Mouse (Mus musculus): ENCODE results near the gene Lama2. TPM values are rescaled to one million over a fixed set of nuclear protein-coding genes. Genes with fewer than 3 reads are reported as not detected.
A peak's percentile ranks its signal among the peaks of the same experiment; 100 is the strongest.

The Lama2 gene
- polyA plus RNA-seq, 1 experiment from 2014 or later = 5.8 TPM

DNA sequence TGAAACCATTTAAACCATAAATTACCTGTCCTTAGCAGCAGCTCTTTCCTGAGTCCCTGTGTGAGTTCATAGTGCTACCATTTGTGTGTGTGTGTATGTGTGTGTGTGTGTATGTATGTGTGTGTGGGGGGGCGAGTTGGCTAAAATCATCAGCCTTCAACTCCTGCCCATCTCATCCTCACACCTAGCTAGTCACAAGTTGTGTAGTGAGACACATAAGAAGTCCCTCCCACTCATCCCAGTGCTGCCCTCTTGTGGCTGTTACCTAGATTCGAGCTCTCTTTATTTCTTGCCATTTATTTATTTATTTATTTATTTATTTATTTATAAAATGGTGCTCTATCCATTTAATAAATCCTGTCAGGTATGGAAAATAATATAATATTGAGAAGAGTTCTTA lies 457.2 kb downstream of the Lama2 start:
- no peak for ATAC-seq
- WGBS = 94% methylated on average over 2 of the region's 2 CpGs
- Histone ChIP-seq H3K4me3 (ENCODE audit: low read length) (no peak overlapping the region), H3K4me2 (ENCODE audit: low read length) (no peak overlapping the region), H3K4me1 (ENCODE audit: control insufficient read depth, insufficient read depth, low read depth, low read length) (no peaks in the 10 kb centered on the region), H3K9me3 (ENCODE audit: control insufficient read depth, low read length) (no peaks in the 10 kb centered on the region), H3K27me3 (replicated peaks; ENCODE audit: control insufficient read depth, insufficient read depth, low read length) (no peaks in the 10 kb centered on the region), H3K36me3 (ENCODE audit: control insufficient read depth, insufficient read depth, low read length) (no peaks in the 10 kb centered on the region), H3K9ac (ENCODE audit: low read depth, low read length) (no peak overlapping the region), H3K27ac (ENCODE audit: low read depth, low read length) (no peak overlapping the region)

DNA sequence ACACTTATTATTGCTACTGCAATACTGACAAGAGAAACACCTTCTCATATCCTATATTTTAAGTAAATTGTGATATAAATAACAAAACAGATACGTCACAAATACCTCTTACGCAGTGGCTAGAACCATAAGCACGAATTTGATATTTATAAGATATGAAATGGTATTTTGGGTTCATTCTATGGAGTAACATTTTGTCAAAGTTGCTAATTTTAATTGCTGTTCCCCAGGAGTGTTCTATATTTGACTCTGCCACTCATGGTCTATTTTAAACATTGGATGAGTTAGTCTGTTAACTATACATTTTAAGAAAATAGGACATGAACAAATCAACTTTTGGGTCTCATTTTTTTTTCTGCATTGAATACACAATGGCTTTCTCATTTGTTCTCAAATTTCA lies 469.3 kb downstream of the Lama2 start:
- H3K4me1 ChIP-seq (ENCODE audit: control insufficient read depth, insufficient read depth, low read depth, low read length) = no peaks in the 10 kb centered on the region
- no peak overlapping the region for H3K4me2 ChIP-seq (ENCODE audit: low read length)
- no peak overlapping the region for H3K27ac ChIP-seq (ENCODE audit: low read depth, low read length)
- no peak for ATAC-seq
- no peak overlapping the region for H3K9ac ChIP-seq (ENCODE audit: low read depth, low read length)
- H3K4me3 ChIP-seq (ENCODE audit: low read length) = no peak overlapping the region
- H3K27me3 ChIP-seq (replicated peaks; ENCODE audit: control insufficient read depth, insufficient read depth, low read length) = no peaks in the 10 kb centered on the region
- H3K36me3 ChIP-seq (ENCODE audit: control insufficient read depth, insufficient read depth, low read length) = no peaks in the 10 kb centered on the region
- 93% methylated on average over 3 of the region's 3 CpGs for WGBS
- H3K9me3 ChIP-seq (ENCODE audit: control insufficient read depth, low read length) = no peaks in the 10 kb centered on the region

GRCm38 (mm10) chr10:27140422-27140821 lies 479.1 kb downstream of the Lama2 start:
- ATAC-seq = 0 out of 2 replicates have a peak, but pooled peaks have one; percentile 30
- Histone ChIP-seq H3K4me1 (ENCODE audit: control insufficient read depth, insufficient read depth, low read depth, low read length) (no peaks in the 10 kb centered on the region), H3K4me2 (ENCODE audit: low read length) (no peak overlapping the region), H3K36me3 (ENCODE audit: control insufficient read depth, insufficient read depth, low read length) (no peaks in the 10 kb centered on the region), H3K9me3 (ENCODE audit: control insufficient read depth, low read length) (no peaks in the 10 kb centered on the region), H3K9ac (ENCODE audit: low read depth, low read length) (no peak overlapping the region), H3K27me3 (replicated peaks; ENCODE audit: control insufficient read depth, insufficient read depth, low read length) (no peaks in the 10 kb centered on the region), H3K4me3 (ENCODE audit: low read length) (no peak overlapping the region), H3K27ac (ENCODE audit: low read depth, low read length) (no peak overlapping the region)
- 29% methylated on average over 3 of the region's 3 CpGs for WGBS

GRCm38 (mm10) chr10:27135768-27136167 lies 483.8 kb downstream of the Lama2 start:
- peaks cover 4% of the 10 kb centered on the region; the same call in 1 of the 2 replicates for H3K4me1 ChIP-seq (ENCODE audit: control insufficient read depth, insufficient read depth, low read depth, low read length)
- WGBS = 100% methylated on average over 1 of the region's 1 CpGs
- no peak overlapping the region for H3K4me3 ChIP-seq (ENCODE audit: low read length)
- no peaks in the 10 kb centered on the region for H3K27me3 ChIP-seq (replicated peaks; ENCODE audit: control insufficient read depth, insufficient read depth, low read length)
- H3K36me3 ChIP-seq (ENCODE audit: control insufficient read depth, insufficient read depth, low read length) = no peaks in the 10 kb centered on the region
- no peak overlapping the region for H3K4me2 ChIP-seq (ENCODE audit: low read length)
- H3K9ac ChIP-seq (ENCODE audit: low read depth, low read length) = no peak overlapping the region
- no peak for ATAC-seq
- H3K9me3 ChIP-seq (ENCODE audit: control insufficient read depth, low read length) = no peaks in the 10 kb centered on the region
- no peak overlapping the region for H3K27ac ChIP-seq (ENCODE audit: low read depth, low read length)

DNA sequence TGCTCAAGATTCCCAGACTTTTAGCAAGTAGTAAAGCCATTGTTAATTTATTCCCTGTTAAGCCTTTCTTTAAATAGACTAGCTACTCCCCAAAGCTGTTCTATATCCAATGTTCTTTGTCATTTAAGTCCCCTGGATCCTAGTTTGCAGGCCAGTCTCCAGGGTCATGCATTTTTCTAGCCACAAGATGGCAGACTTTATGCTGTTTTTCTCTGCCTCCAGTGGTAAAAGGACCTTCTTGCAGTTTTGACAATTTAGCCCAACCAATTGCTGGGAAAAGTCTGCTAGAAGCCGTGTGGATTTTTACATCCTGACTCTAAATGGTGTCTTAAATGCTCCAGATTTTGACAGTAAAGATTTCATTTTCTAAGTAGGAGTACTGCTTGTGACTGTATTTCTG lies 486.4 kb downstream of the Lama2 start:
- Histone ChIP-seq H3K9me3 (ENCODE audit: control insufficient read depth, low read length) (no peaks in the 10 kb centered on the region), H3K27ac (ENCODE audit: low read depth, low read length) (no peak overlapping the region), H3K4me1 (ENCODE audit: control insufficient read depth, insufficient read depth, low read depth, low read length) (peaks cover 4% of the 10 kb centered on the region; the same call in 1 of the 2 replicates), H3K4me3 (ENCODE audit: low read length) (no peak overlapping the region), H3K27me3 (replicated peaks; ENCODE audit: control insufficient read depth, insufficient read depth, low read length) (no peaks in the 10 kb centered on the region), H3K36me3 (ENCODE audit: control insufficient read depth, insufficient read depth, low read length) (no peaks in the 10 kb centered on the region), H3K4me2 (ENCODE audit: low read length) (no peak overlapping the region), H3K9ac (ENCODE audit: low read depth, low read length) (no peak overlapping the region)
- peak; percentile 89 for ATAC-seq
- 9% methylated on average over 1 of the region's 1 CpGs for WGBS

DNA sequence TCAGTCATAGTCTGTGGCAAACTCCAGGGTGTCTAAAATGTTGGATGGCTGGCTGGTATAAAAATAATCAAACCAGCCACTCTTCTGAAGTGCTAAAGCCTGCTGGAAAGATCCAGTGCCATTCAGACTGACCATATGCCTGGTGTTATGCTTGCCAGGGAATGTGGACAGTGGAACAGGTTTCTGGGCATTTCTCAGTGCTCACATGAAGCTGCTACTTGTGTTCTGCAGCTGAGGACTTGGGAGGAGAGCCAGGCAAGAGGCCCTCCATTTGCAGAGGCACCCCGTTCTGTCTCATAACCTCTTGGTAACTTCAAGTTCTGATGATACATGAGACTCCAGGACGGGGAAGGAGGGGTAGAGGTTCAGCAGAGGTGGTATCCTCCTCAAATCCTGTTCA lies 492.1 kb downstream of the Lama2 start:
- 72% methylated on average over 2 of the region's 2 CpGs for WGBS
- Histone ChIP-seq H3K9me3 (ENCODE audit: control insufficient read depth, low read length) (no peaks in the 10 kb centered on the region), H3K4me3 (ENCODE audit: low read length) (no peak overlapping the region), H3K4me1 (ENCODE audit: control insufficient read depth, insufficient read depth, low read depth, low read length) (no peaks in the 10 kb centered on the region), H3K9ac (ENCODE audit: low read depth, low read length) (no peak overlapping the region), H3K27me3 (replicated peaks; ENCODE audit: control insufficient read depth, insufficient read depth, low read length) (no peaks in the 10 kb centered on the region), H3K27ac (ENCODE audit: low read depth, low read length) (no peak overlapping the region), H3K4me2 (ENCODE audit: low read length) (no peak overlapping the region), H3K36me3 (ENCODE audit: control insufficient read depth, insufficient read depth, low read length) (no peaks in the 10 kb centered on the region)
- ATAC-seq = peak; percentile 78

DNA sequence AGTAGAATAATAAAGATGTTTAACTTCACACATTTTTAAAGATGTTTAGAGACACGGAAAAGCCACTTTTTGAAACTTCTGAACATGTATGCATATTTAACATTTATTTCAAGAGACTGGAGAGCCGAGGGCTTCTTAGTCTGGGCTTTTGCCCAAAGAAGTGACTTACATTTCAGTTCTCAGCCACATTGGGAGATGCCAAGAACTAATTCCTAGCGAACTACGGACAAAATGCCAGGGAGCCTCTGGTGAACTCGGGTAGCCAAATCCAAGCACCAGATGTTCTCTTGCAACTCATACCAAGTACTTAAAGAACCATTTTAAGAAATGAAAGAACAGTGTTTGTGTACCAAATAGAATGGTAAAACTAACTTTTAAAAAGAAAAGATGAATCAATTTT lies 495.8 kb downstream of the Lama2 start:
- Histone ChIP-seq H3K9me3 (ENCODE audit: control insufficient read depth, low read length) (no peaks in the 10 kb centered on the region), H3K4me2 (ENCODE audit: low read length) (no peak overlapping the region), H3K27me3 (replicated peaks; ENCODE audit: control insufficient read depth, insufficient read depth, low read length) (no peaks in the 10 kb centered on the region), H3K36me3 (ENCODE audit: control insufficient read depth, insufficient read depth, low read length) (no peaks in the 10 kb centered on the region), H3K4me3 (ENCODE audit: low read length) (no peak overlapping the region), H3K4me1 (ENCODE audit: control insufficient read depth, insufficient read depth, low read depth, low read length) (no peaks in the 10 kb centered on the region), H3K27ac (ENCODE audit: low read depth, low read length) (no peak overlapping the region), H3K9ac (ENCODE audit: low read depth, low read length) (no peak overlapping the region)
- WGBS = 62% methylated on average over 5 of the region's 5 CpGs
- ATAC-seq = no peak

GRCm38 (mm10) chr10:27117815-27118214 lies 501.7 kb downstream of the Lama2 start:
- Histone ChIP-seq H3K27me3 (replicated peaks; ENCODE audit: control insufficient read depth, insufficient read depth, low read length) (no peaks in the 10 kb centered on the region), H3K36me3 (ENCODE audit: control insufficient read depth, insufficient read depth, low read length) (no peaks in the 10 kb centered on the region), H3K4me2 (ENCODE audit: low read length) (no peak overlapping the region), H3K27ac (ENCODE audit: low read depth, low read length) (no peak overlapping the region), H3K4me3 (ENCODE audit: low read length) (no peak overlapping the region), H3K9ac (ENCODE audit: low read depth, low read length) (no peak overlapping the region), H3K4me1 (ENCODE audit: control insufficient read depth, insufficient read depth, low read depth, low read length) (no peaks in the 10 kb centered on the region), H3K9me3 (ENCODE audit: control insufficient read depth, low read length) (no peaks in the 10 kb centered on the region)
- ATAC-seq = no peak
- 94% methylated on average over 3 of the region's 3 CpGs for WGBS

- Histone ChIP-seq H3K9ac (ENCODE audit: low read depth, low read length) (no peak overlapping the region), H3K27ac (ENCODE audit: low read depth, low read length) (no peak overlapping the region), H3K9me3 (ENCODE audit: control insufficient read depth, low read length) (no peaks in the 10 kb centered on the region), H3K4me2 (ENCODE audit: low read length) (no peak overlapping the region), H3K4me3 (ENCODE audit: low read length) (no peak overlapping the region), H3K4me1 (ENCODE audit: control insufficient read depth, insufficient read depth, low read depth, low read length) (no peaks in the 10 kb centered on the region), H3K36me3 (ENCODE audit: control insufficient read depth, insufficient read depth, low read length) (no peaks in the 10 kb centered on the region), H3K27me3 (replicated peaks; ENCODE audit: control insufficient read depth, insufficient read depth, low read length) (no peaks in the 10 kb centered on the region)
- no peak for ATAC-seq
- WGBS = 91% methylated on average over 2 of the region's 2 CpGs
These were observed 502.5 kb downstream of the Lama2 start for GRCm38 (mm10) chr10:27116938-27117647.

Data from hindbrain, embryonic 16.5 days (tissue).